Mouse (Mus musculus) CH12.LX (cell line): ENCODE data around the gene Rras2. TPM values are rescaled to one million over a fixed set of nuclear protein-coding genes. Genes with fewer than 3 reads are reported as not detected.

Experiments
- DNase-seq: peaks from one replicate; pipeline ENCODE4 v3.0.0-alpha.2; 2013; ENCODE audit errors: extremely low read depth
- H3K27ac ChIP-seq: 2 replicates; pipeline ENCODE4 v1.5.1; 2012; ENCODE audit warnings: low read depth, mild to moderate bottlenecking, control low read depth, moderate library complexity; ENCODE audit not compliant: insufficient read depth
- H3K27me3 ChIP-seq: replicated peaks from 2 replicates; pipeline ENCODE3; 2012; ENCODE audit warnings: inconsistent platforms
- H3K36me3 ChIP-seq, 2 experiments: replicated peaks in 1 of 2; 2 replicates each; pipeline versions ENCODE3 to v1.6.1; 2012; ENCODE audit warnings: inconsistent platforms in 1 of 2, low read length in 1 of 2, mild to moderate bottlenecking in 1 of 2, mixed read lengths in 1 of 2, moderate library complexity in 1 of 2; ENCODE audit not compliant: control insufficient read depth in 1 of 2, insufficient read depth in 1 of 2
- H3K4me1 ChIP-seq, 2 experiments: 2 replicates each; pipeline ENCODE4 v1.6.1; 2012; ENCODE audit warnings: inconsistent platforms in 1 of 2, moderate library complexity in 1 of 2; ENCODE audit not compliant: insufficient read depth in 2 of 2, control insufficient read depth in 1 of 2
- H3K4me2 ChIP-seq: 2 replicates; pipeline ENCODE4 v1.6.1; 2012; ENCODE audit warnings: low read depth, mild to moderate bottlenecking, control low read depth; ENCODE audit not compliant: poor library complexity, insufficient read depth, severe bottlenecking
- H3K4me3 ChIP-seq, 3 experiments: fragments of 150-350 bp in 1 of 3; sonication (generic) in 1 of 3; replicated peaks in 1 of 3; 2 replicates each; pipeline versions ENCODE3 to v1.5.1; 2011 to 2012; ENCODE audit warnings: low read depth in 2 of 3, low read length in 2 of 3, mild to moderate bottlenecking in 2 of 3, moderate library complexity in 2 of 3, control low read depth in 1 of 3, improper control_type of control experiment in 1 of 3, inconsistent platforms in 1 of 3, mixed read lengths in 1 of 3; ENCODE audit not compliant: poor library complexity in 1 of 3
- H3K79me2 ChIP-seq: replicated peaks from 2 replicates; pipeline ENCODE4 v1.6.1; 2012; ENCODE audit warnings: mild to moderate bottlenecking, moderate library complexity; ENCODE audit not compliant: control insufficient read depth, poor library complexity, insufficient read depth, severe bottlenecking; ENCODE audit errors: extremely low read depth
- H3K9ac ChIP-seq: 2 replicates; pipeline ENCODE4 v1.6.1; 2012; ENCODE audit warnings: low read depth, mild to moderate bottlenecking, control low read depth, moderate library complexity; ENCODE audit not compliant: insufficient read depth
- H3K9me3 ChIP-seq: replicated peaks from 2 replicates; pipeline ENCODE3; 2012; ENCODE audit warnings: low read length, inconsistent platforms, mixed read lengths
- BHLHE40 ChIP-seq: IDR thresholded peaks from 2 replicates; pipeline ENCODE4 v1.6.1; 2011; ENCODE audit warnings: mild to moderate bottlenecking, low read depth, low read length, improper control_type of control experiment
- CHD2 ChIP-seq: IDR thresholded peaks from 2 replicates; pipeline ENCODE4 v1.6.1; 2011; ENCODE audit warnings: low read length, improper control_type of control experiment
- EP300 ChIP-seq: IDR thresholded peaks from 2 replicates; pipeline ENCODE4 v1.6.1; 2011; ENCODE audit warnings: low read length, improper control_type of control experiment
- ETS1 ChIP-seq: conservative IDR thresholded peaks from 2 replicates; pipeline ENCODE4 v1.6.1; 2012; ENCODE audit warnings: low read depth, mild to moderate bottlenecking, inconsistent platforms, low read length, improper control_type of control experiment, moderate library complexity
- IRF4 ChIP-seq: IDR thresholded peaks from 2 replicates; pipeline ENCODE4 v1.6.1; 2014; ENCODE audit warnings: low read depth, mild to moderate bottlenecking, inconsistent platforms, low read length, improper control_type of control experiment
- MAFK ChIP-seq: IDR thresholded peaks from 2 replicates; pipeline ENCODE4 v1.6.1; 2011; ENCODE audit warnings: low read length, improper control_type of control experiment; ENCODE audit not compliant: insufficient replicate concordance
- MAX ChIP-seq: IDR thresholded peaks from 2 replicates; pipeline ENCODE4 v1.6.1; 2011; ENCODE audit warnings: low read length, improper control_type of control experiment
- MAZ ChIP-seq: IDR thresholded peaks from 2 replicates; pipeline ENCODE4 v1.6.1; 2012; ENCODE audit warnings: low read depth, mild to moderate bottlenecking, inconsistent platforms, low read length, improper control_type of control experiment, moderate library complexity
- MEF2A ChIP-seq: IDR thresholded peaks from 2 replicates; pipeline ENCODE4 v1.6.1; 2014; ENCODE audit warnings: low read depth, mild to moderate bottlenecking, inconsistent platforms, low read length, improper control_type of control experiment, borderline replicate concordance
- POLR2A ChIP-seq: IDR thresholded peaks from 2 replicates; pipeline ENCODE4 v1.6.1; 2011; ENCODE audit warnings: low read depth, mild to moderate bottlenecking, improper control_type of control experiment, low read length
- RAD21 ChIP-seq: IDR thresholded peaks from 2 replicates; pipeline ENCODE4 v1.6.1; 2011; ENCODE audit warnings: low read depth, mild to moderate bottlenecking, low read length, improper control_type of control experiment, moderate library complexity
- RCOR1 ChIP-seq: conservative IDR thresholded peaks from 2 replicates; pipeline ENCODE4 v1.6.1; 2012; ENCODE audit warnings: low read depth, mild to moderate bottlenecking, inconsistent platforms, low read length, improper control_type of control experiment
- TCF12 ChIP-seq: IDR thresholded peaks from 2 replicates; pipeline ENCODE4 v1.6.1; 2014; ENCODE audit warnings: low read depth, mild to moderate bottlenecking, inconsistent platforms, low read length, improper control_type of control experiment
- ZC3H11A ChIP-seq: IDR thresholded peaks from 2 replicates; pipeline ENCODE4 v1.6.1; 2012; ENCODE audit warnings: low read depth, mild to moderate bottlenecking, inconsistent platforms, low read length, improper control_type of control experiment
- dilution Hi-C: fragments of 300-500 bp; cut with MboI; formaldehyde crosslinking; loops from 2 replicates; pipeline ENCODE4 v1.14.3; 2020; ENCODE audit warnings: low sequenced_read_pairs; ENCODE audit not compliant: extremely low pct_unique_long_range_greater_than_20kb, extremely low pct_ligation_motif_present
- in situ Hi-C: fragments of 300-500 bp; cut with MboI; formaldehyde crosslinking; loops from 3 replicates; pipeline ENCODE4 v1.14.3; 2019; ENCODE audit warnings: low sequenced_read_pairs, low pct_ligation_motif_present, low pct_unique_long_range_greater_than_20kb, mixed read lengths
- polyA plus RNA-seq: library from polyadenylated mRNA; unstranded; fragments of >175 nt; gene quantifications from 2 replicates; pipeline ENCODE4 v1.2.1, GENCODE M21; 2012; ENCODE audit warnings: low read depth; ENCODE audit not compliant: insufficient read length
- total RNA-seq, 2 experiments: library from RNA; depleted of rRNA; stranded (reverse); fragments of 300-350 nt in 1 of 2; fragments of >200 nt in 1 of 2; gene quantifications; 2 replicates each; pipeline ENCODE4 v1.2.3; 2012 to 2014

The Rras2 gene
- total and polyA plus RNA-seq, 3 experiments, result 11.2 to 36.0 (median 18.4) TPM

- TF ChIP-seq MAZ, result no peak
- Histone ChIP-seq H3K36me3 (no peaks in the 10 kb centered on the region), H3K79me2 (no peaks in the 10 kb centered on the region), H3K4me2 (no peak overlapping the region), H3K27me3 (no peaks in the 10 kb centered on the region), H3K9ac (no peak overlapping the region), H3K4me1 (peaks cover 18 to 83% of the 10 kb centered on the region in 2 experiments; a peak in 3 of 4 replicates), H3K4me3 (no peak overlapping the region), H3K27ac (no peak overlapping the region), H3K9me3 (no peaks in the 10 kb centered on the region)
- dilution Hi-C loops (no loop called here), in situ Hi-C loops (no loop called here)
- no peak for DNase-seq
These were observed 31.4 kb downstream of the Rras2 start for GRCm38 (mm10) chr7:114086021-114086710.

DNA sequence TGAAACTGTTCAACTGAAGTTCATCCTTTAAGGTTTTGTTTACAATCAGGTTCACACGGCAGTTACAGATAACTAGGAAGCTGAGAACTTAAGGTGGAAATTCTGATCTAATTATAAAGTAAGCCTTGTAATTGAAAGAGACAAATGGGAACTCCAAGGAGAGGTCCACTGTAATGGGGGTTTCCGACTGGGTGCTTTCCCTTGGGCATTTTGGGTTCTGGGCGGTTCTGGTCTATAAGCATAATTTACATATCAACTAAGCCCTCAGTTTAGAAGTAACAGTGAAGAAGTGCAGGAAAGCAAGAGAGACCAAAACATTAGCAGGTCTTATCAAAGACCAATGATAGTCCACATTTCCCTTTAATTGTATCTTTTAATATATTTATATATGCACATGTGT lies 33.8 kb downstream of the Rras2 start:
- H3K9ac ChIP-seq, result no peak overlapping the region
- no peak overlapping the region for H3K27ac ChIP-seq
- H3K27me3 ChIP-seq, result no peaks in the 10 kb centered on the region
- in situ Hi-C loops, result no loop called here
- TF ChIP-seq MAX (peak; percentile 16; the same call in 1 of the 2 replicates), MEF2A (0 out of 2 replicates have a peak, but pooled peaks have one; percentile 39), EP300 (peak; percentile 60), POLR2A (no peak), TCF12 (0 out of 2 replicates have a peak, but pooled peaks have one; percentile 23), ETS1 (0 out of 2 replicates have a peak, but pooled peaks have one; percentile 32), RCOR1 (peak; percentile 60; the same call in 1 of the 2 replicates), MAFK (0 out of 2 replicates have a peak, but pooled peaks have one; percentile 30), ZC3H11A (no peak), IRF4 (peak; percentile 54), BHLHE40 (peak; percentile 27; the same call in 1 of the 2 replicates), RAD21 (no peak), CHD2 (0 out of 2 replicates have a peak, but pooled peaks have one; percentile 25)
- H3K4me1 ChIP-seq, result peaks cover 18 to 87% of the 10 kb centered on the region in 2 experiments; a peak in 3 of 4 replicates
- DNase-seq, result peak; percentile 77
- no peaks in the 10 kb centered on the region for H3K79me2 ChIP-seq
- no peaks in the 10 kb centered on the region for H3K9me3 ChIP-seq
- H3K4me2 ChIP-seq, result peak overlapping the region; percentile 48; the same call in 1 of the 2 replicates
- H3K4me3 ChIP-seq, result no peak overlapping the region
- H3K36me3 ChIP-seq, result peaks cover 0 to 5% of the 10 kb centered on the region in 2 experiments
- dilution Hi-C loops, result no loop called here
